Mouse (Mus musculus) heart, adult 2 months (tissue): ENCODE measurements around the gene Lamc2.

ENCODE experiments used
- CTCF ChIP-seq: fragments of 200-600 bp; IDR thresholded peaks from 2 replicates; pipeline ENCODE4 v1.8.1; 2022; ENCODE audit warnings: antibody characterized with exemption, mild to moderate bottlenecking, moderate library complexity
- EP300 ChIP-seq: fragments of 200-500 bp; IDR thresholded peaks from 2 replicates; pipeline ENCODE4 v1.6.1; 2011; ENCODE audit warnings: low read depth, low read length, control low read depth; ENCODE audit not compliant: insufficient read depth

DNA sequence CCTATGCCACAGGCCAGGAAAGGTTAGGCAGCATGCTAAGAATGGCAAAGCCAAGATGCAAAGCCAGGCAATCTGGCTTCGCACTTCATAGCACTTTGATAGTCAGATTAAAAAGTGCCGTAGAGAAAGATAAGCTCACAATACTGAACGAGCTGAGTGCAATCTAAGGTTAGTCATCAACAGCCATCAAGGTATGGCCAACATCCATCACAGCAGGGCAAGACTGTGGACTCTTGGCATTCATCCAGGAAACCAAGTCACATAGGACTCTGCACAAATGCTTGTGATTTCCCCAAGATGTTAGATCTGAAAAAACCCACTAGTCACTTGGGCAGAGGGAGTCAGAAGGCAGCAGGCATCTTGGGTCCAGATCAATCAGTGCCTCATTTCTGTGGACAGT lies 1.8 kb upstream of the Lamc2 start:
- no peak for TF ChIP-seq EP300
- no peak for TF ChIP-seq CTCF
